Mouse (Mus musculus) limb, embryonic 14.5 days (tissue): Measurements from ENCODE around the gene Lrrc27. TPM values are rescaled to one million over a fixed set of nuclear protein-coding genes. Genes with fewer than 3 reads are reported as not detected.

ENCODE experiments used
- ATAC-seq: fragments of 200-750 bp; cut with Nextera tagmentation; 2 replicates; pipeline ENCODE4 v1.8.0; 2017; ENCODE audit warnings: low read depth, moderate number of reproducible peaks, moderate TSS enrichment; ENCODE audit not compliant: low FRiP score
- DNase-seq: peaks from one replicate; pipeline ENCODE4 v3.0.0-alpha.2; 2015; ENCODE audit warnings: low spot score
- H3K27ac ChIP-seq: fragments of 300-500 bp; sonication (generic); replicated peaks from 2 replicates; pipeline ENCODE4 v1.5.1; 2014; ENCODE audit warnings: low read depth, mild to moderate bottlenecking, low read length, moderate library complexity, mixed read lengths
- H3K27me3 ChIP-seq: fragments of 300-500 bp; sonication (generic); 2 replicates; pipeline ENCODE4 v1.6.1; 2014; ENCODE audit warnings: low read length, mixed read lengths; ENCODE audit not compliant: control insufficient read depth, insufficient read depth
- H3K36me3 ChIP-seq: fragments of 300-500 bp; sonication (generic); 2 replicates; pipeline ENCODE4 v1.6.1; 2014; ENCODE audit warnings: mild to moderate bottlenecking, low read length, moderate library complexity, mixed read lengths; ENCODE audit not compliant: control insufficient read depth, insufficient read depth
- H3K4me1 ChIP-seq: fragments of 300-500 bp; sonication (generic); 2 replicates; pipeline ENCODE4 v1.6.1; 2014; ENCODE audit warnings: antibody characterized with exemption, low read length, mixed read lengths; ENCODE audit not compliant: control insufficient read depth, insufficient read depth
- H3K4me2 ChIP-seq: fragments of 300-500 bp; sonication (generic); replicated peaks from 2 replicates; pipeline ENCODE4 v1.6.1; 2014; ENCODE audit warnings: low read depth, mild to moderate bottlenecking, low read length, moderate library complexity; ENCODE audit not compliant: severe bottlenecking
- H3K4me3 ChIP-seq: fragments of 300-500 bp; sonication (generic); replicated peaks from 2 replicates; pipeline ENCODE4 v1.5.1; 2014; ENCODE audit warnings: low read length
- H3K9ac ChIP-seq: fragments of 300-500 bp; sonication (generic); 2 replicates; pipeline ENCODE4 v1.6.1; 2014; ENCODE audit warnings: mild to moderate bottlenecking, low read depth, low read length, moderate library complexity; ENCODE audit not compliant: severe bottlenecking
- H3K9me3 ChIP-seq: fragments of 300-500 bp; sonication (generic); 2 replicates; pipeline ENCODE4 v1.6.1; 2016; ENCODE audit warnings: low read length; ENCODE audit not compliant: control insufficient read depth
- POLR2A ChIP-seq: fragments of 200-500 bp; IDR thresholded peaks from 2 replicates; pipeline ENCODE4 v1.8.0; 2012; ENCODE audit warnings: inconsistent platforms, mild to moderate bottlenecking, moderate library complexity, borderline replicate concordance; ENCODE audit not compliant: insufficient read depth, insufficient read length; ENCODE audit errors: extremely low read depth
- WGBS: fragments of 180-500 bp; shearing (Covaris S2); extraction: QIAGEN DNeasy Blood & Tissue Kit; methylation state at CpG from one replicate; pipeline ENCODE4 v1.1.7; 2014; 5-methylcytosine and 5-hydroxymethylcytosine counted together
- polyA plus RNA-seq, 2 experiments: library from polyadenylated mRNA; depleted of rRNA in 1 of 2; stranded (reverse) in 1 of 2; unstranded in 1 of 2; fragments of >200 nt; fragmentation: Nextera tagmentation in 1 of 2; extraction: Ambion mirVana in 1 of 2; gene quantifications; 2 replicates each; pipeline versions ENCODE4 v1.2.1 to v1.2.3; 2012 to 2014

Gene Lrrc27
- polyA plus RNA-seq, 2 experiments: 3.9 to 4.2 TPM

DNA sequence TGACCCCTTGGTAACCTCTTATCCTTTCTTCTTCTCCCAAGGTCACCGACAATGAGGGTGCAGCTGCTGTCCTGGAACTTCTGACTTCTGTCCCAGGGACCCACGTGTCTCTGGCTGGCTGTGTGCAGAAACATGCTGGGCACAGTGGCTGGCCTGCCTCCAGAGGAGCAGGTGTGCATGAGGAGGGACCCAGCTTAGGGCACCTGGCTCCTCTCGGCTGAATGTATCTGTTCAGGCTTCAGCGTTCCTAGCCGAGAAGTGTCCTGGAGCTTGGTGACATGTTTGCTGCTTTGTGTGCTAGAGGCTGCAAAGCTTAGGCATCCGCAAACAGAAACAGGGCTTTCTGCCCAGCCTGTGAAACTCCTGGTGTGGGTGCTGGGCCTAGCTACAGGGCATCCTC, 53.6 kb downstream of the Lrrc27 start:
- Histone ChIP-seq H3K4me3 (no peak overlapping the region), H3K27me3 (no peaks in the 10 kb centered on the region), H3K9ac (no peak overlapping the region), H3K9me3 (no peaks in the 10 kb centered on the region), H3K4me2 (no peak overlapping the region), H3K27ac (no peak overlapping the region), H3K36me3 (peaks cover 19% of the 10 kb centered on the region; the same call in 1 of the 2 replicates), H3K4me1 (no peaks in the 10 kb centered on the region)
- no peak for ATAC-seq
- no peak for TF ChIP-seq POLR2A
- no peak for DNase-seq
- 85% methylated on average over 6 of the region's 6 CpGs for WGBS

- ATAC-seq (no peak), DNase-seq (no peak)
- Histone ChIP-seq H3K9ac (no peak overlapping the region), H3K36me3 (peaks cover 19% of the 10 kb centered on the region; the same call in 1 of the 2 replicates), H3K4me3 (no peak overlapping the region), H3K4me1 (no peaks in the 10 kb centered on the region), H3K4me2 (no peak overlapping the region), H3K9me3 (no peaks in the 10 kb centered on the region), H3K27me3 (no peaks in the 10 kb centered on the region), H3K27ac (no peak overlapping the region)
- no peak for TF ChIP-seq POLR2A
- 80% methylated on average over 8 of the region's 8 CpGs for WGBS
Observed at GRCm38 (mm10) chr7:139266886-139267870, 54.4 kb downstream of the Lrrc27 start.

DNA sequence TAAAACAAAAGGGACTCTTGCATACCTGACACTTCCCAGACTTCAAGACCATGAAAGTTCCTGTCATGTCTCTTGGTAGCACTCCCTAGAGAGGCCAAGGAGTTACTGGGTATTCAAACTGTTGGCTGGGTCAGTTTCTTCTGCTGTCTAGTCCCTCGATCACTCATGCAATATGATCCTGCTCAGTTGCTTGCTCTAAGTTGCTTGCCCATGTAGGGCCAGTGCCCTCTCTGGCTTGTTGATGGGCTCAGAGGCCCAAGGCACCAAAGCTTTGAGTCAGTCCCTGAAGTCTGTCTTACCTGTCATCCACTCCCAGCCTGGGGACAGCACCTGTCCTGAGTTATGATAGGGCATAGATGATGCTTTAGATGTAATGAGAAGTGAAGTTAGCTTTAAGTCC, 58.0 kb downstream of the Lrrc27 start:
- Histone ChIP-seq H3K4me3 (no peak overlapping the region), H3K36me3 (peaks cover 19% of the 10 kb centered on the region; the same call in 1 of the 2 replicates), H3K4me2 (no peak overlapping the region), H3K27ac (no peak overlapping the region), H3K27me3 (no peaks in the 10 kb centered on the region), H3K9ac (no peak overlapping the region), H3K9me3 (no peaks in the 10 kb centered on the region), H3K4me1 (peaks cover 17% of the 10 kb centered on the region)
- 62% methylated on average over 1 of the region's 1 CpGs for WGBS
- no peak for ATAC-seq
- TF ChIP-seq POLR2A: no peak
- DNase-seq: no peak

DNA sequence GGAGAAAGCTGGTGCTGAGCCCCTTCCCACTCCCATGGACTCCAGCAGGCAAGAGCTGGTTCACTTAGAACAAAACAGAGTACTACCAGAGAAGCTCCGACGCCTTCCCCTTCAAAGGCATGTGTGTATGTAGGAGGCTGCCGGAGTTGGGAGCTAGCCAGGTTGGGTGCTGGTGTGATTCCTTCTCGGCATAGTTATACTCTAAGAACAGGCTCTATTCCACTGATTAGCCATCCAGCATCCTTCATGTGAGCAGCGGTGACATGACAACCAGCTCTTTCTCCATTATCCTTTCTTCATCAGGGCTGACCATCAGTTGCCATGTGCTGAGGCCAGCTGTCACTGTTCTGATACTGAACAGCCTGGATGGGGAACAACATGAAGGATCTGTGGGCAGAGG, 59.1 kb downstream of the Lrrc27 start:
- ATAC-seq (no peak), DNase-seq (no peak)
- no peak for TF ChIP-seq POLR2A
- WGBS: 81% methylated on average over 5 of the region's 5 CpGs
- Histone ChIP-seq H3K9ac (no peak overlapping the region), H3K9me3 (no peaks in the 10 kb centered on the region), H3K4me2 (no peak overlapping the region), H3K27me3 (no peaks in the 10 kb centered on the region), H3K27ac (no peak overlapping the region), H3K4me1 (peaks cover 17% of the 10 kb centered on the region), H3K36me3 (peaks cover 15% of the 10 kb centered on the region; the same call in 1 of the 2 replicates), H3K4me3 (no peak overlapping the region)

GRCm38 (mm10) chr7:139272639-139273396, 60.0 kb downstream of the Lrrc27 start:
- Histone ChIP-seq H3K36me3 (peaks cover 8% of the 10 kb centered on the region; the same call in 1 of the 2 replicates), H3K4me2 (no peak overlapping the region), H3K27me3 (no peaks in the 10 kb centered on the region), H3K27ac (0 out of 2 replicates have a peak overlapping the region, but pooled peaks have one; percentile 15), H3K9me3 (no peaks in the 10 kb centered on the region), H3K4me1 (peaks cover 17% of the 10 kb centered on the region), H3K4me3 (no peak overlapping the region), H3K9ac (no peak overlapping the region)
- ATAC-seq (peak; percentile 11; the same call in 1 of the 2 replicates), DNase-seq (peak; percentile 59)
- no peak for TF ChIP-seq POLR2A
- 24% methylated on average over 1 of the region's 1 CpGs for WGBS
